ENCODE assay signal across 24 mouse cellular contexts in genomic region chr9:113523173-113523572, GRCm38 (mm10).
"Had no signal": no experiment of that assay in that cellular context is flagged by ENCODE, and none has a peak within 500 bp of the region (broad histone marks: within the 10 kb centered on the region; RNA-seq: fewer than 3 reads in every experiment).

No protein-coding gene starts in this region.

- H3K4me1 ChIP-seq: heart, embryonic 13.5 days; heart, embryonic 15.5 days; hindbrain, embryonic 15.5 days; limb, embryonic 15.5 days; liver, embryonic 12.5 days had no signal

- DNase-seq: gastrocnemius, postnatal 14 days; gastrocnemius, postnatal 36 days; heart, adult 18-20 months; heart, postnatal 14 days; heart, postnatal 36 days; kidney, adult 11 months; kidney, adult 2 months; kidney, adult 9 months; kidney, postnatal 14 days; kidney, postnatal 36 days; layer of hippocampus, adult 9-11 months; layer of hippocampus, postnatal 36 days; left cerebral cortex, postnatal 4 days had no signal

- H3K27me3 ChIP-seq: heart, embryonic 13.5 days; heart, embryonic 15.5 days; hindbrain, embryonic 13.5 days; hindbrain, embryonic 15.5 days; kidney, embryonic 15.5 days; limb, embryonic 13.5 days; limb, embryonic 15.5 days; liver, embryonic 12.5 days had no signal

- H3K4me2 ChIP-seq: heart, embryonic 11.5 days; heart, embryonic 13.5 days; heart, embryonic 15.5 days; hindbrain, embryonic 13.5 days; hindbrain, embryonic 15.5 days; kidney, embryonic 15.5 days; limb, embryonic 13.5 days; limb, embryonic 15.5 days; liver, embryonic 12.5 days had no signal

- H3K4me3 ChIP-seq: heart, embryonic 13.5 days; heart, embryonic 15.5 days; hindbrain, embryonic 13.5 days; hindbrain, embryonic 15.5 days; kidney, embryonic 15.5 days; limb, embryonic 13.5 days; limb, embryonic 15.5 days; liver, embryonic 12.5 days had no signal

- H3K9me3 ChIP-seq: heart, embryonic 15.5 days; hindbrain, embryonic 15.5 days; kidney, embryonic 15.5 days; limb, embryonic 15.5 days had no signal

- H3K36me3 ChIP-seq: heart, embryonic 13.5 days; heart, embryonic 15.5 days; hindbrain, embryonic 13.5 days; hindbrain, embryonic 15.5 days; kidney, embryonic 15.5 days; limb, embryonic 13.5 days; limb, embryonic 15.5 days; liver, embryonic 12.5 days had no signal

- H3K27ac ChIP-seq: heart, embryonic 13.5 days; heart, embryonic 15.5 days; hindbrain, embryonic 13.5 days; hindbrain, embryonic 15.5 days; hindbrain, postnatal 0 days; kidney, embryonic 15.5 days; kidney, postnatal 0 days; limb, embryonic 13.5 days; limb, embryonic 15.5 days; liver, embryonic 12.5 days had no signal
